Mouse (Mus musculus) hematopoietic stem cell, adult 5-6 weeks (primary cell): ENCODE results near the gene Olfr761. TPM values are rescaled to one million over a fixed set of nuclear protein-coding genes. Genes with fewer than 3 reads are reported as not detected.
"Not testable (repeated sequence)": the region's sequence is repeated elsewhere in the genome, so short reads cannot be mapped to it uniquely, and the experiment has no call there.

Experiments used
- ATAC-seq, 2 experiments: fragments of 125-278 bp in 1 of 2; replicated peaks in 1 of 2; 2 replicates each; pipeline ENCODE4 v1.8.0; 2016 to 2017; ENCODE audit warnings: inconsistent platforms in 2 of 2, mild to moderate bottlenecking in 2 of 2, moderate number of reproducible peaks in 2 of 2, low read depth in 1 of 2, moderate TSS enrichment in 1 of 2; ENCODE audit not compliant: low FRiP score in 2 of 2, poor library complexity in 2 of 2, severe bottlenecking in 2 of 2, insufficient read depth in 1 of 2, low TSS enrichment in 1 of 2
- total RNA-seq: library from RNA; stranded (forward); fragments of 172-1452, 232-1000 nt; gene quantifications from 2 replicates; pipeline ENCODE4 v1.2.3, GENCODE M21; 2017

The Olfr761 gene
- total RNA-seq = not detected in 2 replicates

- ATAC-seq = no peak
These were observed at the start of gene Olfr761 for GRCm38 (mm10) chr17:37952979-37953378. Olfr761 (minus strand) TSS chr17:37953079.

GRCm38 (mm10) chr17:37995635-37996307 lies 42.9 kb upstream of the Olfr761 start:
- no peak for ATAC-seq

GRCm38 (mm10) chr17:37990453-37990961 lies 37.6 kb upstream of the Olfr761 start:
- ATAC-seq = no peak

GRCm38 (mm10) chr17:37973591-37973990 lies 20.7 kb upstream of the Olfr761 start:
- ATAC-seq = no peak

GRCm38 (mm10) chr17:37920248-37920647 lies 32.6 kb downstream of the Olfr761 start, which contains the start of gene Olfr128:
Olfr128 (plus strand) TSS chr17:37920548.
- ATAC-seq = no peak

GRCm38 (mm10) chr17:37906821-37907220 lies 46.1 kb downstream of the Olfr761 start:
- ATAC-seq = not testable (repeated sequence)

Other genes starting within 250 kb of the Olfr761 start
- not detected in 2 replicates for gene Olfr120, start 231.3 kb downstream of the Olfr761 start, total RNA-seq
- not detected in 2 replicates for gene Olfr121, start 204.2 kb downstream of the Olfr761 start, total RNA-seq
- not detected in 2 replicates for gene Olfr122, start 184.5 kb downstream of the Olfr761 start, total RNA-seq
- gene Olfr123, start 159.6 kb downstream of the Olfr761 start, total RNA-seq = not detected in 2 replicates
- gene Olfr124, start 153.2 kb downstream of the Olfr761 start, total RNA-seq = not detected in 2 replicates
- not detected in 2 replicates for gene Olfr125, start 120.1 kb downstream of the Olfr761 start, total RNA-seq
- not detected in 2 replicates for gene Olfr126, start 105.6 kb downstream of the Olfr761 start, total RNA-seq
- not detected in 2 replicates for gene Olfr127, start 52.6 kb downstream of the Olfr761 start, total RNA-seq
- gene Olfr128, start 32.5 kb downstream of the Olfr761 start, total RNA-seq = not detected in 2 replicates
- gene Olfr129, start 107.0 kb upstream of the Olfr761 start, total RNA-seq = not detected in 2 replicates
- not detected in 2 replicates for gene Olfr130, start 110.8 kb upstream of the Olfr761 start, total RNA-seq
- gene Olfr131, start 135.6 kb upstream of the Olfr761 start, total RNA-seq = not detected in 2 replicates
- gene Olfr132, start 181.4 kb upstream of the Olfr761 start, total RNA-seq = not detected in 2 replicates
- gene Olfr133, start 192.2 kb upstream of the Olfr761 start, total RNA-seq = not detected in 2 replicates
- not detected in 2 replicates for gene Olfr134, start 218.3 kb upstream of the Olfr761 start, total RNA-seq